ENCODE assay signal across 1 mouse cellular context in the genomic region with DNA sequence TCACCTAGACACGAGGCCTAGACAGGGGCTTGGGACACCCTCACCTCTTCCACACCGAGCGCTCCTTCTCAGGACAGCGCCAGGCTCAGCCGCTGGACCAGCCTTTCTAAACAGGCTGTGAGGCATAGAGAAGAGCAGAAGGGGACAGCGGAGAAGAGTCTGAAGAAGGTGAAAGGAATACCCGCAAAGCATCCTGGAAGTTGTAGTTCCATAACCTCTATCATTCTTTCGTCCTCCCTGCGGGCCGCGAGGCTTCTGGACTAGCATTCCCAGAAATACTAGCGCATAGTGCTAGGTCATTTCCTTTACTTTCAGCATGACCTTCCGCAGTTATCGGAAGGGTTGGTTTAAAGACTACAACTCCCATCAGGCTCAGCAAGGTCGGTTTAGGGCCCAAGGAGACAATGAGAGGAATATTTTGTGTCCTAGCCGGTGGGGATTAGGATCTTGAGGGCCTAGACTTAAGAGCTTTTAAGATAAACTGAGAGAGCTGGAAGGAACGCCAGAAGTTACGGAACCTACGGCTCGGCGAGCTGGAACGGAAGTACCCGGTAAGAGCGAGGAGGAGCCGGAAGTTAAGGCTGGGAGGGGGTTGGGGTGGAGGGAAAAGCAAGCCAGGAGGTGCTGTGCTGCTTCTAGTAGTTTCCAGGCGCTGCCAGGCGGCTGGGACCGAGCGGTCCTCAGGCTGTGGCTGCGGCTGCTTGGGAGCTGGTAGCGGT.
TF ChIP-seq lines count a peak whose summit lies in the region.

A gene (minus strand): TSS at position 149 of the 719 bp plus-strand sequence.
A gene (plus strand): TSS at position 372 of the 719 bp plus-strand sequence.

TF ChIP-seq in CH12.LX, 34 proteins besides CTCF, POLR2A, EP300 and RAD21:
- TF ChIP-seq SMC3 (IDR thresholded peaks at IDR 0.05; ENCODE audit: low read depth, low read length) = no peak; the same call in 1 of the 2 replicates
- peak; percentile 70 for TF ChIP-seq TCF12 (IDR thresholded peaks at IDR 0.05; ENCODE audit: low read depth, low read length)
- TF ChIP-seq E2F4 (IDR thresholded peaks at IDR 0.05; ENCODE audit: insufficient replicate concordance, low read depth, low read length) = no peak
- TF ChIP-seq MAZ (IDR thresholded peaks at IDR 0.05; ENCODE audit: low read depth, low read length) = peak; percentile 90; the same call in 1 of the 2 replicates
- peak; percentile 92 for TF ChIP-seq ELF1 (IDR thresholded peaks at IDR 0.05; ENCODE audit: low read depth, low read length)
- 0 out of 2 replicates have a peak, but pooled peaks have one; percentile 12 for TF ChIP-seq NRF1 (IDR thresholded peaks at IDR 0.05; ENCODE audit: low read depth, low read length)
- TF ChIP-seq CHD1 (IDR thresholded peaks at IDR 0.05; ENCODE audit: low read depth, low read length) = no peak
- TF ChIP-seq NELFE (IDR thresholded peaks at IDR 0.05; ENCODE audit: low read depth, low read length) = peak; percentile 96
- peak; percentile 94 for TF ChIP-seq HCFC1 (IDR thresholded peaks at IDR 0.05; ENCODE audit: low read depth, low read length)
- TF ChIP-seq ZNF384 (IDR thresholded peaks at IDR 0.05; ENCODE audit: low read depth, low read length) = no peak
- TF ChIP-seq UBTF (IDR thresholded peaks at IDR 0.05; ENCODE audit: low read depth, low read length) = no peak
- no peak for TF ChIP-seq USF2 (conservative IDR thresholded peaks at IDR 0.05; ENCODE audit: low read depth, low read length)
- 0 out of 2 replicates have a peak, but pooled peaks have one; percentile 20 for TF ChIP-seq JUN (IDR thresholded peaks at IDR 0.05; ENCODE audit: insufficient read depth, low read depth, low read length)
- TF ChIP-seq POLR2AphosphoS2 (IDR thresholded peaks at IDR 0.05; ENCODE audit: low read depth, low read length) = peak; percentile 69; the same call in 1 of the 2 replicates
- 0 out of 2 replicates have a peak, but pooled peaks have one; percentile 42 for TF ChIP-seq JUND (conservative IDR thresholded peaks at IDR 0.05; ENCODE audit: low read depth, low read length)
- 0 out of 2 replicates have a peak, but pooled peaks have one; percentile 31 for TF ChIP-seq IRF4 (IDR thresholded peaks at IDR 0.05; ENCODE audit: low read depth, low read length)
- TF ChIP-seq PAX5 (IDR thresholded peaks at IDR 0.05; ENCODE audit: low read length) = no peak
- no peak; the same call in 1 of the 2 replicates for TF ChIP-seq MXI1 (IDR thresholded peaks at IDR 0.05; ENCODE audit: low read depth, low read length)
- peak; percentile 79; the same call in 1 of the 2 replicates for TF ChIP-seq GABPA (IDR thresholded peaks at IDR 0.05; ENCODE audit: insufficient replicate concordance, low read depth, low read length)
- TF ChIP-seq RCOR1 (conservative IDR thresholded peaks at IDR 0.05; ENCODE audit: low read depth, low read length) = no peak
- peak; percentile 99 for TF ChIP-seq KAT2A (IDR thresholded peaks at IDR 0.05; ENCODE audit: insufficient replicate concordance, low read length)
- TF ChIP-seq ETS1 (conservative IDR thresholded peaks at IDR 0.05; ENCODE audit: low read depth, low read length) = no peak
- peak; percentile 90 for TF ChIP-seq ZMIZ1 (IDR thresholded peaks at IDR 0.05; ENCODE audit: low read depth, low read length)
- TF ChIP-seq SIN3A (IDR thresholded peaks at IDR 0.05; ENCODE audit: low read length) = peak; percentile 89
- TF ChIP-seq MAX (IDR thresholded peaks at IDR 0.05; ENCODE audit: low read length) = peak; percentile 61; the same call in 1 of the 2 replicates
- no peak for TF ChIP-seq USF1 (IDR thresholded peaks at IDR 0.05; ENCODE audit: low read depth, low read length)
- peak; percentile 67; the same call in 1 of the 2 replicates for TF ChIP-seq MAFK (IDR thresholded peaks at IDR 0.05; ENCODE audit: insufficient replicate concordance, low read length)
- peak; percentile 89 for TF ChIP-seq TBP (conservative IDR thresholded peaks at IDR 0.05; ENCODE audit: low read depth, low read length)
- TF ChIP-seq MYC (IDR thresholded peaks at IDR 0.05; ENCODE audit: low read depth, low read length) = peak; percentile 82
- TF ChIP-seq ZKSCAN1 (IDR thresholded peaks at IDR 0.05; ENCODE audit: borderline replicate concordance, low read depth, low read length) = no peak
- TF ChIP-seq ZC3H11A (IDR thresholded peaks at IDR 0.05; ENCODE audit: low read depth, low read length) = no peak
- TF ChIP-seq MEF2A (IDR thresholded peaks at IDR 0.05; ENCODE audit: borderline replicate concordance, low read depth, low read length) = peak; percentile 39; the same call in 1 of the 2 replicates
- peak; percentile 88 for TF ChIP-seq CHD2 (IDR thresholded peaks at IDR 0.05; ENCODE audit: low read length)
- no peak for TF ChIP-seq BHLHE40 (IDR thresholded peaks at IDR 0.05; ENCODE audit: low read depth, low read length)
